Mouse (Mus musculus): ENCODE measurements at regions not wholly inside any gene's neighbourhood (a gene's known extent, or its start where the extent isn't known, plus 50 kb on each side); places are given as distances from the start of the nearest gene placed in this dataset.
"Not testable (repeated sequence)": the region's sequence is repeated elsewhere in the genome, so short reads cannot be mapped to it uniquely, and the experiment has no call there.

- H3K4me2 ChIP-seq, result no peak overlapping the region
- ATAC-seq (ENCODE audit: low FRiP score), result no peak
- WGBS, result 84% methylated on average over 6 of the region's 6 CpGs
- no peak overlapping the region for H3K4me3 ChIP-seq (ENCODE audit: low read depth, low read length)
- H3K4me1 ChIP-seq (ENCODE audit: control insufficient read depth, insufficient read depth, low read length), result no peaks in the 10 kb centered on the region
- no peak overlapping the region for H3K27ac ChIP-seq (ENCODE audit: low read depth, low read length)
- H3K9ac ChIP-seq (ENCODE audit: low read length), result no peak overlapping the region
- no peaks in the 10 kb centered on the region for H3K36me3 ChIP-seq (ENCODE audit: control insufficient read depth, insufficient read depth, low read length)
- H3K9me3 ChIP-seq (ENCODE audit: control insufficient read depth, low read length), result no peaks in the 10 kb centered on the region
- no peak for DNase-seq (ENCODE audit: low spot score, missing footprints)
- H3K27me3 ChIP-seq (ENCODE audit: control insufficient read depth, insufficient read depth, low read length), result no peaks in the 10 kb centered on the region
Measured at GRCm38 (mm10) chr12:39639246-39639645, 398.6 kb downstream of the Arl4a start.

GRCm38 (mm10) chr12:39634337-39634736, 403.5 kb downstream of the Arl4a start:
- Histone ChIP-seq H3K27me3 (ENCODE audit: control insufficient read depth, insufficient read depth, low read length) (no peaks in the 10 kb centered on the region), H3K4me2 (no peak overlapping the region), H3K36me3 (ENCODE audit: control insufficient read depth, insufficient read depth, low read length) (no peaks in the 10 kb centered on the region), H3K27ac (ENCODE audit: low read depth, low read length) (no peak overlapping the region), H3K4me1 (ENCODE audit: control insufficient read depth, insufficient read depth, low read length) (no peaks in the 10 kb centered on the region), H3K9me3 (ENCODE audit: control insufficient read depth, low read length) (no peaks in the 10 kb centered on the region), H3K9ac (ENCODE audit: low read length) (no peak overlapping the region), H3K4me3 (ENCODE audit: low read depth, low read length) (no peak overlapping the region)
- DNase-seq (ENCODE audit: low spot score, missing footprints) (no peak), ATAC-seq (ENCODE audit: low FRiP score) (no peak)
- 76% methylated on average over 4 of the region's 4 CpGs for WGBS

DNA sequence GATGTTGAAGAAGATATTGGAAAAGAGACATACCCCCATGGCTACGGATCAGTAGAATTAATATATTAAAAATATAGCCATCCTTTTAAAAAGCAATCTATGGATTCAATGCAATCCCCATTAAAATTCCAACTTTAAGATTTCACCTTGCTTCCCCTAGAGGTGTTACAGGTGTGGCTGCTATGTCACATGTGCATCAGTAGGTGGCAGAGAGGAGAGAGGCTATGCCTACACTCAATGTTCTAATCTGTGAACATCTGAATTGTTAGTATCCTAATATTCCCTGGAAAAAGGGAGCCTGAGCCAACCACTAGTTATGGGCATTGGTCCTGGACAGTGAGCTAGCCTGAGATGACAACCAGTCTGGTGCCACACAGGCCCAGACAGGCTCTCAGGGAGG, 416.6 kb downstream of the Arl4a start:
- H3K27me3 ChIP-seq (ENCODE audit: control insufficient read depth, insufficient read depth, low read length), result no peaks in the 10 kb centered on the region
- DNase-seq (ENCODE audit: low spot score, missing footprints), result no peak
- ATAC-seq (ENCODE audit: low FRiP score), result no peak
- H3K27ac ChIP-seq (ENCODE audit: low read depth, low read length), result no peak overlapping the region
- no peak overlapping the region for H3K4me2 ChIP-seq
- no peaks in the 10 kb centered on the region for H3K4me1 ChIP-seq (ENCODE audit: control insufficient read depth, insufficient read depth, low read length)
- H3K9me3 ChIP-seq (ENCODE audit: control insufficient read depth, low read length), result no peaks in the 10 kb centered on the region
- WGBS, result 90% methylated on average over 1 of the region's 1 CpGs
- H3K9ac ChIP-seq (ENCODE audit: low read length), result no peak overlapping the region
- no peak overlapping the region for H3K4me3 ChIP-seq (ENCODE audit: low read depth, low read length)
- no peaks in the 10 kb centered on the region for H3K36me3 ChIP-seq (ENCODE audit: control insufficient read depth, insufficient read depth, low read length)

- H3K4me2 ChIP-seq, result no peak overlapping the region
Measured at GRCm38 (mm10) chr12:39605289-39605688, 432.5 kb downstream of the Arl4a start.

DNA sequence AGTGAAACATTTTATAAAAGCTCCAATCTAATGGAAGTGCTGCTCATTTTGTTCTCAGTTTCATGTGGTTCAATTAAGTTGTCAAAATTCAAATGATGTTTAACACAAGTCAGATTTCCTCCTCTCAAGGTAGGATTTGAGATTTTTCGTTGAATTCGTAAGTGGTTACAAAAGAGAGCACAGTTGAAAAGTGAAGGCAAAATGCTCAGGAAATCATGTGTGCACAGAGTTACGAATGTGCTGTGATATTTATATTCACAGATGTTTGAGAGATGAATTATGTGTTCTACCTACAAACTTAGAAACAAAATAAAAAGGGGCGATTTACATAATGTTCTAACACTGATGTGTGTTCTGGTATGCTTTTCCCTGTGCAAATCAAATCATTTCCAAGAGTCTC, 433.1 kb downstream of the Arl4a start:
- Histone ChIP-seq H3K9me3 (ENCODE audit: control insufficient read depth, low read length) (no peaks in the 10 kb centered on the region), H3K27me3 (ENCODE audit: control insufficient read depth, insufficient read depth, low read length) (no peaks in the 10 kb centered on the region), H3K9ac (ENCODE audit: low read length) (no peak overlapping the region), H3K4me1 (ENCODE audit: control insufficient read depth, insufficient read depth, low read length) (no peaks in the 10 kb centered on the region), H3K27ac (ENCODE audit: low read depth, low read length) (no peak overlapping the region), H3K4me3 (ENCODE audit: low read depth, low read length) (no peak overlapping the region), H3K36me3 (ENCODE audit: control insufficient read depth, insufficient read depth, low read length) (no peaks in the 10 kb centered on the region), H3K4me2 (no peak overlapping the region)
- ATAC-seq (ENCODE audit: low FRiP score) (no peak), DNase-seq (ENCODE audit: low spot score, missing footprints) (no peak)
- WGBS, result 87% methylated on average over 4 of the region's 4 CpGs

More at GRCm38 (mm10) chr12:39605289-39605688, 432.5 kb downstream of the Arl4a start:
- no peaks in the 10 kb centered on the region for H3K27me3 ChIP-seq (ENCODE audit: control insufficient read depth, insufficient read depth, low read length)
- ATAC-seq (ENCODE audit: low FRiP score), result no peak
- no peak overlapping the region for H3K27ac ChIP-seq (ENCODE audit: low read depth, low read length)
- H3K36me3 ChIP-seq (ENCODE audit: control insufficient read depth, insufficient read depth, low read length), result no peaks in the 10 kb centered on the region
- no peak overlapping the region for H3K9ac ChIP-seq (ENCODE audit: low read length)
- WGBS, result 76% methylated on average over 3 of the region's 3 CpGs
- no peaks in the 10 kb centered on the region for H3K4me1 ChIP-seq (ENCODE audit: control insufficient read depth, insufficient read depth, low read length)
- no peaks in the 10 kb centered on the region for H3K9me3 ChIP-seq (ENCODE audit: control insufficient read depth, low read length)
- DNase-seq (ENCODE audit: low spot score, missing footprints), result no peak
- H3K4me3 ChIP-seq (ENCODE audit: low read depth, low read length), result no peak overlapping the region

DNA sequence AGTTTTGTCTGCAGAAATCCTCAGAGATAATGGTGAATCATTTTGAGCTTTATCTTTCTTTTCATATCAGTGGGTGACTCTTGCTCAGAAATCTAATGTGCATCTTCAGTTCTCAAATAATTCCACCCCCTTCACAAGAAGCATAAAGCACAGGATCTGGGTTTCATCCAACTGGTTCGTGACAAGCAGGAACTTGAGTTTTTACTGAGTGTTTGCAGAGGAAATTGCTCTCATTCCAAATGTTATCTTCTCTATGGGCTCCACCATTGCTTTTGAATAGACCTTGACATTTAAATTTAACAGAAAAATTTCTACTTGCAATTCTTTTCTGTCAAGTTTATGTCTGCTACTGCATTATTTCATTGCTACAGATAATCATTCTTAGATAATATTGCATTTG, 443.1 kb downstream of the Arl4a start:
- H3K36me3 ChIP-seq (ENCODE audit: control insufficient read depth, insufficient read depth, low read length), result no peaks in the 10 kb centered on the region
- H3K4me1 ChIP-seq (ENCODE audit: control insufficient read depth, insufficient read depth, low read length), result no peaks in the 10 kb centered on the region
- no peak overlapping the region for H3K4me3 ChIP-seq (ENCODE audit: low read depth, low read length)
- H3K27me3 ChIP-seq (ENCODE audit: control insufficient read depth, insufficient read depth, low read length), result no peaks in the 10 kb centered on the region
- H3K9ac ChIP-seq (ENCODE audit: low read length), result no peak overlapping the region
- no peaks in the 10 kb centered on the region for H3K9me3 ChIP-seq (ENCODE audit: control insufficient read depth, low read length)
- no peak for DNase-seq (ENCODE audit: low spot score, missing footprints)
- H3K27ac ChIP-seq (ENCODE audit: low read depth, low read length), result no peak overlapping the region
- WGBS, result 74% methylated on average over 1 of the region's 1 CpGs
- no peak for ATAC-seq (ENCODE audit: low FRiP score)
- H3K4me2 ChIP-seq, result no peak overlapping the region

DNA sequence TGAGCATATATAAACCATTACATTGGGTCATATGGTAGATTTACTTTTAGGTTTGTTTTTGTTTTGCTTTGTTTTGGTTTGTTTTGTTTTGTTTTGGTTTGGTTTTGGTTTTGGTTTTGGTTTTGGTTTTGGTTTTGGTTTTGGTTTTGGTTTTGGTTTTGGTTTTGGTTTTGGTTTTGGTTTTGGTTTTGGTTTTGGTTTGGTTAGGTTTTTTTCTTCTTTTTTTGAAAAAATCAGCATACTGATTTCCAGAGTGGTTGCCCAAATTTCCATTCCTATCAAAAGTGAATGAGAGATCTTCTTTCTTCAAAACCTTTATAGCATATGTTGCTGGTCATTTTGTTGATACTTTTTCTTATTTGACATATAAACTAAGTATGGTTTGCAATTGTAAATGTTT, 444.0 kb downstream of the Arl4a start:
- not testable (repeated sequence) for DNase-seq (ENCODE audit: low spot score, missing footprints); H3K9me3 ChIP-seq (ENCODE audit: control insufficient read depth, low read length); H3K4me3 ChIP-seq (ENCODE audit: low read depth, low read length); H3K27ac ChIP-seq (ENCODE audit: low read depth, low read length); H3K36me3 ChIP-seq (ENCODE audit: control insufficient read depth, insufficient read depth, low read length); H3K4me2 ChIP-seq; H3K9ac ChIP-seq (ENCODE audit: low read length); H3K27me3 ChIP-seq (ENCODE audit: control insufficient read depth, insufficient read depth, low read length); H3K4me1 ChIP-seq (ENCODE audit: control insufficient read depth, insufficient read depth, low read length); ATAC-seq (ENCODE audit: low FRiP score)

- Histone ChIP-seq H3K9ac (ENCODE audit: low read length) (no peak overlapping the region), H3K4me2 (no peak overlapping the region), H3K4me1 (ENCODE audit: control insufficient read depth, insufficient read depth, low read length) (no peaks in the 10 kb centered on the region), H3K27ac (ENCODE audit: low read depth, low read length) (no peak overlapping the region), H3K36me3 (ENCODE audit: control insufficient read depth, insufficient read depth, low read length) (no peaks in the 10 kb centered on the region), H3K27me3 (ENCODE audit: control insufficient read depth, insufficient read depth, low read length) (no peaks in the 10 kb centered on the region), H3K4me3 (ENCODE audit: low read depth, low read length) (no peak overlapping the region), H3K9me3 (ENCODE audit: control insufficient read depth, low read length) (no peaks in the 10 kb centered on the region)
- 60% methylated on average over 5 of the region's 5 CpGs for WGBS
- DNase-seq (ENCODE audit: low spot score, missing footprints) (no peak), ATAC-seq (ENCODE audit: low FRiP score) (no peak)
Measured at GRCm38 (mm10) chr12:39587204-39587909, 450.5 kb downstream of the Arl4a start.

DNA sequence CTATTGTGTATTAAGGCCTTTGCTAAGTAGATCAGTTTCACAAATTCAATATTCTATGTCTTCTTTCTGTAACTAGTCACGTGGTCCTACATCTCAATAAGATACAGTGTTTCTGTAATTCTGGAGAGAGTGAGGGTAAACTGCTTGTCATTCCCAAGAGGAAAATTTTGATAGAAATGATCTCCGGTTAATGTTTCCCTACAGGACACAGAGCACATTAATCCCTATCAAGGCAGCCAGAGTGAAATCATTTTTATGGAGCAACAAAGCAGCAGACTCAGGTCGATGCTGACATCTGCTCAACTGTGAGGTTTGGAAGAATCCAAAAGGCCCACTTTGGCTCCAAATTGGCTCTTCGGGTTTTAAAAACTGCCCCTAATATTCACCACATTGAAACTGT, 451.7 kb downstream of the Arl4a start:
- Histone ChIP-seq H3K4me3 (ENCODE audit: low read depth, low read length) (no peak overlapping the region), H3K4me1 (ENCODE audit: control insufficient read depth, insufficient read depth, low read length) (no peaks in the 10 kb centered on the region), H3K9ac (ENCODE audit: low read length) (no peak overlapping the region), H3K9me3 (ENCODE audit: control insufficient read depth, low read length) (no peaks in the 10 kb centered on the region), H3K27me3 (ENCODE audit: control insufficient read depth, insufficient read depth, low read length) (no peaks in the 10 kb centered on the region), H3K27ac (ENCODE audit: low read depth, low read length) (no peak overlapping the region), H3K4me2 (no peak overlapping the region), H3K36me3 (ENCODE audit: control insufficient read depth, insufficient read depth, low read length) (no peaks in the 10 kb centered on the region)
- ATAC-seq (ENCODE audit: low FRiP score) (no peak), DNase-seq (ENCODE audit: low spot score, missing footprints) (no peak)
- WGBS, result 87% methylated on average over 4 of the region's 4 CpGs
